Mouse (Mus musculus) gastrocnemius, postnatal 14 days (tissue): ENCODE measurements around the gene Itgb2. TPM values are rescaled to one million over a fixed set of nuclear protein-coding genes. Genes with fewer than 3 reads are reported as not detected.
A peak's percentile ranks its signal among the peaks of the same experiment; 100 is the strongest.

Source experiments
- DNase-seq: peaks from one replicate; pipeline ENCODE4 v3.0.0; 2021; ENCODE audit warnings: mixed read lengths
- intact Hi-C: fragments of 180-260 bp; cut with DNase I; formaldehyde crosslinking; loops from one replicate; pipeline ENCODE4 v1.15.1; 2025; ENCODE audit warnings: low total_unique reads
- long read RNA-seq, 2 experiments: library from polyadenylated mRNA; stranded (forward); transcript quantifications; one replicate each; pipeline ENCODE4 v2.0.0; 2021
- total RNA-seq, 2 experiments: library from RNA; stranded (reverse); gene quantifications; 2 replicates each; pipeline ENCODE4 v1.2.3; 2021

The Itgb2 gene
- 1 to 10 TPM; 1.8 to 2.1 TPM for total RNA-seq
- long read RNA-seq, experiment 1: 0 reads
- long read RNA-seq, experiment 2, partial matches to known transcripts: 2 of 3 reads
- long read RNA-seq, experiment 2, other reads (novel, unspliced or antisense): 0 of 3 reads

DNA sequence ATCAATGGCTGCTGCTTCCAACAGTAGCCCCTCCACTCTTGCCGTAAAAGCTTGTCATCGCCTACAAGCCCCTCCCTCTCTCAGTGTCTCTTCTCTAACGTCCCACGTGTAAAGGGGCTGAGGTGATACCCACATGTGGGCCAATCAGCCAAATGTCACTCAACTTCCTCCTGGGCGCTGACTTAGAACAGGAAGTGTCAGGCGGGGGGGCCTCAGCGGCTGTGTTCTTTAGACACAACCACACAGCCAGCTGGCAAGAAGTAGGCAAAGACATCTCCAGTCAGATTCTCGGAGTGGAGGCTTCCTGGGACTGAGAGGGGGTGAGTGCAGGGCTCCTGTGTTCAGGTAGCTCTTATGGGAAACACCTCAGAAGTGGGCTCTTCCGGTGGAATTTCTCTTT lies at the start of gene Itgb2:
TSS of gene Itgb2 (plus strand) at position 113 of the 400 bp plus-strand sequence.
- intact Hi-C loops: no loop called here
- no peak for DNase-seq

- intact Hi-C loops: no loop called here
- DNase-seq: no peak
Measured at GRCm38 (mm10) chr10:77481814-77482213, 48.2 kb upstream of the Itgb2 start.

DNA sequence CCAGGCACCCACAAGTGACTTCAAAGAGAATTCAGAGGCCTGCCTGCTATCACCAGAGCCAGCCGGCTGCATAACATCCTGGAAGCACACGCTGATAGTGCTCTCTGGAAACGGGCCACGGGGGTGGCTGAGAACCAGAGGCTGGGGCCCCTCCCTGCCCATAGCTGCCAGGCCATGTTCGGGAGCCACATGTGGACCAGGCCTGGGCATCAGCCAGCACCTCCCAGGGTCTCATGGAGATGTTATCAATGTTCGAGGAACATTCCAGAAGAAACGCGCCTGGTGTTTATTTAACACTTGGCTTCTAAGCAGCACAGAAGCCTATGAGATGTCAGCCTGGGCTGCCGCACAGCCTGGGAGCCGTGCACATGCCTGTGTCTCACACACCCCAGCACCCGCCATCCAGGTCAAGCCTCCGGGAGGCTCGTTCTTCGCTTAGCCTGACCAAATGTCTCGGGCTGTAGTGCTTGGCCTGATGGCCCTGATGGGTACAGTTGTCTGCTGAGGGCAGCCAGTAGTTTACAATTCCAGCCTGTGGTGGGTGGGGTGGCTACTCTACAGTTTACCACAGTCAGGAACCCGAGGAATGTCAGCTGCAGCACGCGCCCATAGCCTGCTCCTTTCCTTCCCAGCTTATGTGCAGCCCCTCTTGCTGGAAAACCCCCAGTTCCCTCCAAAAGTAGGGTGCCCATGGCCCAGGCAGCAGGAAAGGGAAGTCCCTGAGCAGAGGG lies 45.7 kb upstream of the Itgb2 start:
- DNase-seq: peak; percentile 59
- intact Hi-C loops: no loop called here

DNA sequence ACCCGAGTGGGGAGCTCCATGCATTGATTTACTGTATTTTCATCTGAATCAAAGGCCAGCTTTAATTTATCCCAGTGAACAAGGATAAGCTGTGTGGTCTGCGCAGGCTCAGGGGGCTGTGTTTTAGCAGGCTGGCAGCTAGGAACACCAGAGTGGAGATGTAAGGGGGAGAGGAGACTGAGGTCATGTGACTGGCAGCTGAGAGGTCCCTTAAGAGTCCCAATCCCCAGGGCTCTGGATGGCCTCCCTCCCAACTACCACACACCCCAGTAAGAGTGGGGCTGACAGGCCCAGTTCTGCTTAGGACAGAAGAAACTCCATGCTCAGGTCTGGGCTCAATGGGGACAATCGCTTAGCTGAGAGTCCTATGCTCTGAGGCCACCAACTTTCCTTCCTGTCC lies 44.3 kb upstream of the Itgb2 start:
- intact Hi-C loops: no loop called here

DNA sequence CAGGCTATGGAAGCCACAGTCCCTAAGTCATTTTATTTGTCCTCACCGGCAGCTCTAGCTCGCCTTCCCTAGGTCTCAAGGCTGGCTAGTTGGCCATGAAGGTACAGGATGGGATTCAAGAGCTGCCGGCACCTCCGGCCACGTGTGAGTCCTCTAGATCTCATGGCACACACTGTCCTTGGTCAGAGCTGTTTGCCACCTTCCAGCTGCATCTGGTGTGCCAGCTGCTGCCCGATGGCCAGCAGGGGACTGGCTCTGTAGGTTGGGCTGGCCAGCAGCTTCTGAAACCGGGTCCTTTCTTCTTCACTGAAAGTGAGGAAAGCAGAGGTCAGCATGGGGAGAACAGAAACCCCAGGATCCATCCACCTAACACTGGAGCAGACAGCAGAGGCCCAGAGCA lies 41.9 kb upstream of the Itgb2 start:
- DNase-seq: no peak
- intact Hi-C loops: no loop called here

More for the DNA sequence above, 44.3 kb upstream of the Itgb2 start:
- DNase-seq: no peak

GRCm38 (mm10) chr10:77491585-77491984 lies 38.5 kb upstream of the Itgb2 start:
- intact Hi-C loops: no loop called here
- DNase-seq: no peak

GRCm38 (mm10) chr10:77492885-77493284 lies 37.2 kb upstream of the Itgb2 start:
- intact Hi-C loops: no loop called here
- DNase-seq: no peak

DNA sequence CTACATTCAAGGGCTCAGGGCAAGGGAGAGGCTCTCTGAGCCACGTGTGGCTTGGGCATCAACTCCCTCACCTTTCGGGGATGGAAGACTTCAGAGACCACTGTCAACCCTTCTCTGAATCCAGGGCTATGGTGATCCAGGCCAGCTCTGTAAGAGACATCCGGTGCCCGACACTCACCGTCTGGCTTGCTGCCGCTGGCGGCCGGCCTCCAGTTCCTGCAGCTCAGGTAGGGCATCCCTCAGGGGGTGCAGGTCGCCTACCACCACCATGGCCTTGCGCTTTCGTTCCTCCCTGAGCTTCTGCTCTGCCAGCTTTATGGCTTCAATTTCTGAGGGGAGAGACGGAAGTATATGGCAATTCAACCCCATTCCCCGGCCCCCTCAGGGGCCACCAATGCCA lies 32.9 kb upstream of the Itgb2 start:
- intact Hi-C loops: no loop called here
- no peak for DNase-seq

DNA sequence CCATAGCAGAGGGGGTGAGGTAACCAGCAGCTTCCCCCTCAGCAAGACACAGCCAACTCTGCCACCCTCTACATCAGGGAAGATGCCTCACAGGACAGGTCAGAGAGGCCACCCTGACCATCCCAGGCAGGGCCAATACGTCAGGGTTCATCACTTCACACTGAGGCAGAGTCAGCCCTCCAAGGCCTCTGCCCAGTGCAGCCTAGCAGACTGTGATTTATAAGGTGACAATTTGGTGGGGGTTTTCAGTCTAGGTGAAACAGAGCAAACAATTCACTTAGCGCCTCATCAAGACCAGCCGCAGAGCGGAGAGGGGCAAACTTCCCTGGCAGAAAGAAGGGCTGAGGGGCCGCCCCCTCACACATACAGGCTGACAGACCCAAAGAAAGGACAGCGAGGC lies 31.8 kb upstream of the Itgb2 start:
- intact Hi-C loops: no loop called here
- no peak for DNase-seq

GRCm38 (mm10) chr10:77500636-77501035 lies 29.4 kb upstream of the Itgb2 start:
- DNase-seq: no peak
- intact Hi-C loops: no loop called here

- intact Hi-C loops: no loop called here
- DNase-seq: no peak
Measured at GRCm38 (mm10) chr10:77502967-77503922, 26.8 kb upstream of the Itgb2 start.

DNA sequence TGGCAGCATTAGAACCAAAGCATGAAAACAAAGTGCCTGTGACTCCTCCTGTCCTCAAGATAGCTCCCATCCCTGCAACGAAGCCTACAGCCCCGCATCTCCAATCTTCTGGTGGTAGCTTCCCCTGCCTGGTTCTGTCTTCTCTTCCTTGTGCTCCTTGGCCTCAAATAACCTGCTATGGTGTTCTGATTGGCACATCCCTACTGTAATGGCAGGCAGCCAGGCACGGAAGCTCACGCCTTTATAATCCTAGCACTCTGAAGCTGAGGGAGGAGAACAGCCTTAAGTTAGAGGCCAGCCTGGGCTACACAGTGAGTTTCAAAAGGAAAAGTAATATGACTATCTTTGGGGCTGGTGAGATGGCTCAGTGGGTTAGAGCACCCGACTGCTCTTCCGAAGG lies 25.9 kb upstream of the Itgb2 start:
- DNase-seq: no peak
- intact Hi-C loops: no loop called here

DNA sequence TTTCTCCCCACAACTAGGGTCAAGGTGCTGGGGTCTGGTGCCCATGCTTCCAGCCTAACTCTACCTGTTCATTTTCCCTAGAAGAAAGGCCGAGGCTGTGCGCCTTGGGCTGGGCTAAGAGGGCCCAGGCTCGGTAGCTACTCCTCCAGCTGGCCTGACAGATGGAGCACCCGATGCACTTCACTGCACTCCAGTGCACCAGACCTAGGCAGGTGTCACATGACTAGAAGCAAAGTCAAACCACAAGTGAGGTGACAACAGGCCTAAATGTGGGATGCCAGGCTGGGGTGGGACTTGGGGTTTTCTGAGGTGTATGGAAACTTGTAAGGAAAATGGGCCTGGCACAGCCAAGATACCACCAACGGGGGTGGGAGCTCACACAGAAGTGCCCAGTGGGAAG lies 23.5 kb upstream of the Itgb2 start:
- no peak for DNase-seq
- intact Hi-C loops: loop anchor here (5.0 kb wide), 1 partner anchor 149 kb away; no protein-coding TSS in a partner anchor

DNA sequence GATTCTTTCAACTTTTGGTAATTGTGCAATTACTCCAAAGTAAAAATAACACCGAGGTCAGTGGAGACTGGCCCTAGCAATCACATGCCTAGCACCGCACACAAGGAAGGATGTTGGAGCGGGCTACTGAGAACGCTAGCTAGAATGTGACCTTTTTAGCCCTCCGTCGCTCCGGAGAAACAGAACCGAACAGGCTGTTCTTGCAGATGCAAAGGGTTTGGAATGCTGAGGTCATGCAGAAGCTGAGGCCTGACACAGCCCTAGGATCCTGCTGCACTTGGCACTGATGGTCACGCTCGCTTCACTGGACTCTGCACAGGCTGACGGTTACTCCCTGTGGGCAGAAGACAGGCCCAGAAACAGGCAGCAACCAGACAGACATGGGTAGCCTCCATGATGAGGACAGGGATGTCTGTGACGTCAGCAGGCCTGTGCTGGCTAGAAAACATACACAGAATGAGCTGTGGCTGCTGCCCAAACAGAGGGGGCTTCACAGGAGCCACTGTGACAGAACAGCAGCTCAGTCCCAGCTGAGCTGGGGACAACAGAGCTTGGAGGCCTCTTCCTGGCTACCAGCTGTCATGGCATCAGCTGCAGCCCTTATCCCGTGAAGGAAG lies 23.0 kb upstream of the Itgb2 start:
- intact Hi-C loops: loop anchor here (5.0 kb wide), 1 partner anchor 150 kb away; no protein-coding TSS in a partner anchor
- DNase-seq: peak; percentile 51

DNA sequence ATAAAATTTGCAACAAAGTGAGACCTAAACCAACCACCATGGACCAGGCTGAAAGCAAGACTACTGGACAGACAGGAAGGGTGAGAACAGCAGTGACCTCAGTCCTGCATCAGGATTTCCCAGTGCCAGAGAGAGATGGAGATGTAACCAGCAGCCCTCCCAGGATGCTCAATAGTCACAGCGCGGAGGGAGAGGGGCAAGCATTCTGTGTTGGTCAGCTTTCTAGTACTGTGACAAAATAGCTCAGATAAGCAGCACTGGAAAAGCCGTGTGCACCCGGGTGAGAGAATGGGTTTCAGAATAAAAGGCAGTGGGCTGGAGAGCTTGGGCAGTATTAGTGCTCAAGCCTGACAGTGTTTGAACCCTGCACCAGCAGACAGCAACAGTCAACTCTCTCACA lies 22.3 kb upstream of the Itgb2 start:
- DNase-seq: no peak
- intact Hi-C loops: loop anchor here (5.0 kb wide), 1 partner anchor 150 kb away; no protein-coding TSS in a partner anchor

DNA sequence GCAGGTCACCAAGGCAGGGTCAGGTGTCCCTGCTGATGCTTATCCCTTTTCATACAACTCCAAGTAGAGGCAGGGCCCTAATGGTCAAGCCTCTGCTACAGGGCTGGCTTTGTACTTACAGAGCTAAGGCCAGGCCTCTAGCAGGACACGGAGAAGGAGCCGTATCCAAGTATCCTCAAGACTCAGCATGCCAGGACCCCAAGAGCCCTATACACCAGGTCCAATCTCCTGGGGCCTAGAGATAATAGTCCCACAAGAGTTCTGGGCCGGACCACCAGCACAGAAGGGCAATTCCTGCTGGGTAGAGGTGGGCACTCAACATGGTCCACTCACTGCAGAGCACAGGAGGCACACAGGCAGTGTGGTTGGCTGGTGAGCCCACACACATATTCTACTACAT lies 21.3 kb upstream of the Itgb2 start:
- intact Hi-C loops: loop anchor here (5.0 kb wide), 1 partner anchor 151 kb away; no protein-coding TSS in a partner anchor
- DNase-seq: no peak

- intact Hi-C loops: loop anchor here (2.0 to 5.0 kb wide), 2 partner anchors 152 to 227 kb away; no protein-coding TSS in a partner anchor
- DNase-seq: peak; percentile 86
Measured at GRCm38 (mm10) chr10:77509403-77510187, 20.5 kb upstream of the Itgb2 start.

- intact Hi-C loops: loop anchor here (2.0 kb wide), 1 partner anchor 228 kb away; no protein-coding TSS in a partner anchor
- no peak for DNase-seq
Measured at GRCm38 (mm10) chr10:77510225-77510982, 19.6 kb upstream of the Itgb2 start.
